Mouse (Mus musculus): ENCODE measurements at regions not wholly inside any gene's neighbourhood (a gene's known extent, or its start where the extent isn't known, plus 50 kb on each side); places are given as distances from the start of the nearest gene placed in this dataset.

DNA sequence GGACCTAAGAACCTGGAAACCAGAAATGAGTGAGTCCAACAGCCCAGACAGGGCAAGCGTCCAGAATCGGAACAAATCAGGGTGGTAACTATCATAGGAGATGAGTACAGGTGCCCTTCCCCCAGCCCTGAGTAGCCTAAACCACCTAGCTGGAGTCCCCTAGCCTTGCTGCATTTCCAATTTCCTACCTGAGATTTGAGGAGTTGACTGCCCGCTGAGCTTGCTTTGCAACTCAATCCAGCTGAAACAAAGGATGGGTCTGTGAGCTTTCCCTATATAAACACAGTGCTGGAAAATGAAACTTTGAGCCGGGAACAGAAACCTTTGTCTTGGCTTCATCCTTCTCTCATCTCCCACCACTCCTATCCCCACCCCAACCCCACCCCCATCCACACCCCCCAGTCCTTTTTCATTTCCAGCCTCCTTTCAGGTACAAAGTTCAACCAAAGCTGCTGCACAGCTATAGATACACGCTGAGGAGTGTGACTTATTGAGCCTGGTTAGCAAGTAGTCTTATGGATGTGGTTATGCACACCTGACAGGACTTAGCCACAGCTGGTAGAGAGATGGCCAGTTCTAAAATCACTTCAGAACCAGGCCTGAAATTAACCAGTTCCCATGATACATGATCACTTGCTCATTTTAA is 61.0 kb upstream of the Ccn6 start:
- DNase-seq (ENCODE audit: extremely low spot score, low read depth, low spot score) = no peak

DNA sequence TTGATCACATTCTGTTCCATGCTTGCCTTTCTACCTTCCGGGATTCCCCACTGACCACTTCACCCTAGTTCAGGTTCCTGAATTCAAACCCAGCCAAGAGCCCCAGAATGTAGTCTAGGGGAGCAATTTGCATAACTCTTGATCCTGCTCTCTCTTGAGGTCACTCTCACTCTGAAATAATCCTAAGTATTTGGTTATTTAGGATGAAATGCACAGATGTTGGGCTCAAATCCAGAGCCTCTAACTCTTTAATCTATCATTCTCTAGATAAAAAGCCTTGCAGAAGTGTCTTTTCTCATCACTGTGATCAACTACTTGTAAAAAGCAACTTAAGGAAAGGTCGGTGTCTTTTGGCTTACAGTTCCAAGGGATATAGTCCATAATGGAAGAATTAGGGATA is 57.4 kb upstream of the Ccn6 start:
- no peak for DNase-seq (ENCODE audit: extremely low spot score, low read depth, low spot score)

DNA sequence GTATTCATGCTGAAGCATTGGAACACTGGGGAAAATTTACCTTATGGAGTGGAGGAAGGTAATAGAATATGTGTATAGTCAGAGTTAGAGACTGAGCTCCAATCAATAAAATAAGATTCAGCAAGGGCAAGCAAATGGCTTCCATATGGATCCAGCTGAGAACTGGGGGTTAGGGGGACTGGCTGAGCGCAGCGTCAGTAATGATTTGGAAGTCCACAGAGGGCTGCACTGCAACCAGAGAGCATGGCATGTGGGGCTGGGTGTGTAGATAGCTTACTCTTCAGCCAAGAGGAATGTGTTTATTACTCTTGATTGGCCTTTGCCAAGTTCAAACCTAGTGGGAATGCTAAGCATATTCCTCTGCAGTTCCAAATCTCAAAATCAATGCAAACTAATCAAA is 55.8 kb upstream of the Ccn6 start:
- no peak for DNase-seq (ENCODE audit: extremely low spot score, low read depth, low spot score)

DNA sequence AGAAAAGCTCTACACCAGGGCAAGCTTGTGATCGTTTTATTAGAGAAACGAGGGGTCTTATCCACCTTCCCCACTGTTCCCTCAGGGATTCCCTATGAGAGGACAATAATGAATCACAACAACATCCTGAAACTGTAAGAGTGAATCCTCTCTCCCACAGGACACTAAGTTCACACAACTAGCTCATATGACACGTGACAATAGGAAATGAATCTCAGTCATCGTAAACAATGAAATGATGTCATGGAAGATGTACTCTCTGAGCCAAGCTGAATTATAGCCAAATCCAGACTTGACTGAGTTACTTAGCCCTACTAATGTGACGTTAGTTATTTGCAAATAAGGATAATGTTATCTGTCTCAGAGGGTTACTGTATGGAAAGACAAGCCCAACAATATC is 54.6 kb upstream of the Ccn6 start:
- DNase-seq (ENCODE audit: extremely low spot score, low read depth, low spot score) = no peak

DNA sequence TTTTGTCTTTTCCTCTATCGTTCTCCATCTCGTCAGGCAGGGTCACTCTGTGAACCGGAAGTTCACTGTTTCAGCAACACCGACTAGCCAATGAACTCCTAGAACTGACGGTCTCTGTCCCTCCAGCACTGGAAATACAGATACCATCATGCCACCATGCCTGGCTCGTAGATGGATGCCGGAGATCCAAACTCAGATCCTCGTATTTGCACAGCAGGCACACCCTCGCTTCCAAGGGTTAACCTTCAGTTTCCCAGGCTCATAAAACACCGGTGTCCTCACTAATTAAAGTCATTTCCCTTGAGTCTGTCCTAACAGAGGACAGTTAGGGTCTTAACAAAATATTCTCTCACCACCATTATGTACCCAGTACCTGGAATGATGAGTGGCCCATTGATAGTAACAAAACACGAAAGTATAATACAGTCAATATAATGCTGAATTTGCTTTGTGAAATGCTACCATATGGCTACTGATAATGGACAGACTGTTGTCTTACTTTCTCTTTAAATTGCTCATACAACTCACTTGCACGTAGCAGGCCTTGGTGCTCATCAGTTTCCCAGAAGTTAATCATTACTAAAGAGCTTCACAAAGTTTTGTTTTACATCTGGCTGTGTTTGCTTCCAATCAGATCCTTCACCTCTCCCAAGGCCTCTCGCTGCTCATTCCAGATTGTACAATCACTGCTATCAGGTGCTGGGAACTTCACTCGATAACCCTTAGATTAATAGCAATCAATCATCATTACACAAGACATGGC is 52.7 kb upstream of the Ccn6 start:
- DNase-seq (ENCODE audit: extremely low spot score, low read depth, low spot score) = no peak

DNA sequence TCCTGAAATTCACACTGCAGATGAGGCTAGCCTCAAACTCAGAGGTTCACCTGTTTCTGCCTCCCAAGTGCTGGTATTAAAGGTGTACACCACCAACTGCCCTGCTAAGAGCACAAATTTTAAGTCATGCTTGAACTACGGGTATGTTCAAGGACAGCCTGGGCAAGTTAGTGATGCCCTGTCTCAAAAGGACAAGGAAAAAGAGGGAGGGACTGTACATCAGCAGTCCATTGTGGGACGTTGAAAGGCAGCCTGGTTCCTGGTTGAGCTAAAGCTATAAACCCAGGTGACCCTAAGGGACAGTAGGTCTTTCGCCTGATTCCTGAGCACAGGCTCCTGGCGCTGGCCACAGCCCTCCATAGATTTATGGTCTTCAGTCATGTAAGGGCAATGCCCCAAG is 51.0 kb upstream of the Ccn6 start:
- no peak for DNase-seq (ENCODE audit: extremely low spot score, low read depth, low spot score)

All from hindlimb bud, embryonic 11.5 days (tissue).